Mouse (Mus musculus): ENCODE data around the gene Klhl29. TPM values are rescaled to one million over a fixed set of nuclear protein-coding genes. Genes with fewer than 3 reads are reported as not detected.

Klhl29 gene
- polyA plus RNA-seq, 1 experiment from 2014 or later, result 2.9 TPM

- no peaks in the 10 kb centered on the region for H3K36me3 ChIP-seq (ENCODE audit: control insufficient read depth, insufficient read depth, low read length)
- H3K27me3 ChIP-seq (ENCODE audit: control insufficient read depth, insufficient read depth, low read length), result no peaks in the 10 kb centered on the region
- no peak for DNase-seq (ENCODE audit: low spot score)
- no peaks in the 10 kb centered on the region for H3K9me3 ChIP-seq (ENCODE audit: control insufficient read depth, low read length)
- 74% methylated on average over 5 of the region's 5 CpGs for WGBS
- H3K4me2 ChIP-seq (ENCODE audit: low read depth, severe bottlenecking), result no peak overlapping the region
- ATAC-seq (ENCODE audit: insufficient number of reproducible peaks, low FRiP score, low TSS enrichment, low read depth), result no peak
- no peak overlapping the region for H3K9ac ChIP-seq (ENCODE audit: low read length)
- H3K4me1 ChIP-seq (ENCODE audit: control insufficient read depth, insufficient read depth, low read length), result no peaks in the 10 kb centered on the region
- no peak overlapping the region for H3K4me3 ChIP-seq (ENCODE audit: low read depth, low read length)
- no peak overlapping the region for H3K27ac ChIP-seq (replicated peaks; ENCODE audit: low read depth, low read length)
These were observed 21.9 kb upstream of the Klhl29 start for GRCm38 (mm10) chr12:5397423-5397822.

DNA sequence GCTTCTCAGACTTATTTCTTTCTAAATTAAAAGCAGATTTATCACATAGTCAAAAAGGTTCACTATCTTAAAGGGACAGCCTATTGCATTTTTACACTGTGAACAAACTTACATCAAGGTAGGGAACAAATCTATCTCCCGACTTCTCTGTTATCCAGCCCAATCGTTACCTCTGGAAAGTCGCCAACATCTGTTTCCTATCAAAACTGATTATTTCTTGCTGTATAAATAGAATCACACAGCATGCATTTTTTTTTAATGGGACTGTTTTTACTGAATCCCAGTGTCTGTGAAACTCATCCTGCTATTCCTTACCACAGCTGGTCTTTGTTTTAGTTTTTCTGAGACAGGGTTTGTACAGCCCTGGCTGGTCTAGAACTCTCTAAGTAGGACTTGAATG is 19.7 kb upstream of the Klhl29 start:
- no peak overlapping the region for H3K4me2 ChIP-seq (ENCODE audit: low read depth, severe bottlenecking)
- H3K27me3 ChIP-seq (ENCODE audit: control insufficient read depth, insufficient read depth, low read length), result no peaks in the 10 kb centered on the region
- H3K36me3 ChIP-seq (ENCODE audit: control insufficient read depth, insufficient read depth, low read length), result no peaks in the 10 kb centered on the region
- ATAC-seq (ENCODE audit: insufficient number of reproducible peaks, low FRiP score, low TSS enrichment, low read depth) (no peak), DNase-seq (ENCODE audit: low spot score) (no peak)
- H3K4me1 ChIP-seq (ENCODE audit: control insufficient read depth, insufficient read depth, low read length), result no peaks in the 10 kb centered on the region
- H3K9me3 ChIP-seq (ENCODE audit: control insufficient read depth, low read length), result no peaks in the 10 kb centered on the region
- no peak overlapping the region for H3K27ac ChIP-seq (replicated peaks; ENCODE audit: low read depth, low read length)
- WGBS, result 32% methylated on average over 3 of the region's 3 CpGs
- H3K9ac ChIP-seq (ENCODE audit: low read length), result no peak overlapping the region
- H3K4me3 ChIP-seq (ENCODE audit: low read depth, low read length), result no peak overlapping the region

GRCm38 (mm10) chr12:5387112-5387511 is 11.6 kb upstream of the Klhl29 start:
- Histone ChIP-seq H3K9me3 (ENCODE audit: control insufficient read depth, low read length) (no peaks in the 10 kb centered on the region), H3K36me3 (ENCODE audit: control insufficient read depth, insufficient read depth, low read length) (no peaks in the 10 kb centered on the region), H3K4me1 (ENCODE audit: control insufficient read depth, insufficient read depth, low read length) (no peaks in the 10 kb centered on the region), H3K9ac (ENCODE audit: low read length) (no peak overlapping the region), H3K27me3 (ENCODE audit: control insufficient read depth, insufficient read depth, low read length) (no peaks in the 10 kb centered on the region), H3K4me3 (ENCODE audit: low read depth, low read length) (no peak overlapping the region), H3K4me2 (ENCODE audit: low read depth, severe bottlenecking) (no peak overlapping the region), H3K27ac (replicated peaks; ENCODE audit: low read depth, low read length) (no peak overlapping the region)
- WGBS, result 84% methylated on average over 1 of the region's 1 CpGs
- DNase-seq (ENCODE audit: low spot score), result no peak
- no peak for ATAC-seq (ENCODE audit: insufficient number of reproducible peaks, low FRiP score, low TSS enrichment, low read depth)

- no peak overlapping the region for H3K4me2 ChIP-seq (ENCODE audit: low read depth, severe bottlenecking)
- no peaks in the 10 kb centered on the region for H3K4me1 ChIP-seq (ENCODE audit: control insufficient read depth, insufficient read depth, low read length)
- H3K9me3 ChIP-seq (ENCODE audit: control insufficient read depth, low read length), result no peaks in the 10 kb centered on the region
- H3K36me3 ChIP-seq (ENCODE audit: control insufficient read depth, insufficient read depth, low read length), result no peaks in the 10 kb centered on the region
- no peak for DNase-seq (ENCODE audit: low spot score)
- H3K27ac ChIP-seq (replicated peaks; ENCODE audit: low read depth, low read length), result no peak overlapping the region
- H3K4me3 ChIP-seq (ENCODE audit: low read depth, low read length), result no peak overlapping the region
- no peak overlapping the region for H3K9ac ChIP-seq (ENCODE audit: low read length)
- ATAC-seq (ENCODE audit: insufficient number of reproducible peaks, low FRiP score, low TSS enrichment, low read depth), result no peak
- no peaks in the 10 kb centered on the region for H3K27me3 ChIP-seq (ENCODE audit: control insufficient read depth, insufficient read depth, low read length)
These were observed 11.2 kb upstream of the Klhl29 start for GRCm38 (mm10) chr12:5386688-5387087.

- no peaks in the 10 kb centered on the region for H3K36me3 ChIP-seq (ENCODE audit: control insufficient read depth, insufficient read depth, low read length)
- ATAC-seq (ENCODE audit: insufficient number of reproducible peaks, low FRiP score, low TSS enrichment, low read depth), result no peak
- no peak overlapping the region for H3K9ac ChIP-seq (ENCODE audit: low read length)
- no peak overlapping the region for H3K27ac ChIP-seq (replicated peaks; ENCODE audit: low read depth, low read length)
- H3K4me1 ChIP-seq (ENCODE audit: control insufficient read depth, insufficient read depth, low read length), result no peaks in the 10 kb centered on the region
- DNase-seq (ENCODE audit: low spot score), result no peak
- no peak overlapping the region for H3K4me3 ChIP-seq (ENCODE audit: low read depth, low read length)
- H3K4me2 ChIP-seq (ENCODE audit: low read depth, severe bottlenecking), result no peak overlapping the region
- peaks cover 4% of the 10 kb centered on the region; the same call in 1 of the 2 replicates for H3K27me3 ChIP-seq (ENCODE audit: control insufficient read depth, insufficient read depth, low read length)
- H3K9me3 ChIP-seq (ENCODE audit: control insufficient read depth, low read length), result no peaks in the 10 kb centered on the region
These were observed 6.2 kb upstream of the Klhl29 start for GRCm38 (mm10) chr12:5381694-5382093.

DNA sequence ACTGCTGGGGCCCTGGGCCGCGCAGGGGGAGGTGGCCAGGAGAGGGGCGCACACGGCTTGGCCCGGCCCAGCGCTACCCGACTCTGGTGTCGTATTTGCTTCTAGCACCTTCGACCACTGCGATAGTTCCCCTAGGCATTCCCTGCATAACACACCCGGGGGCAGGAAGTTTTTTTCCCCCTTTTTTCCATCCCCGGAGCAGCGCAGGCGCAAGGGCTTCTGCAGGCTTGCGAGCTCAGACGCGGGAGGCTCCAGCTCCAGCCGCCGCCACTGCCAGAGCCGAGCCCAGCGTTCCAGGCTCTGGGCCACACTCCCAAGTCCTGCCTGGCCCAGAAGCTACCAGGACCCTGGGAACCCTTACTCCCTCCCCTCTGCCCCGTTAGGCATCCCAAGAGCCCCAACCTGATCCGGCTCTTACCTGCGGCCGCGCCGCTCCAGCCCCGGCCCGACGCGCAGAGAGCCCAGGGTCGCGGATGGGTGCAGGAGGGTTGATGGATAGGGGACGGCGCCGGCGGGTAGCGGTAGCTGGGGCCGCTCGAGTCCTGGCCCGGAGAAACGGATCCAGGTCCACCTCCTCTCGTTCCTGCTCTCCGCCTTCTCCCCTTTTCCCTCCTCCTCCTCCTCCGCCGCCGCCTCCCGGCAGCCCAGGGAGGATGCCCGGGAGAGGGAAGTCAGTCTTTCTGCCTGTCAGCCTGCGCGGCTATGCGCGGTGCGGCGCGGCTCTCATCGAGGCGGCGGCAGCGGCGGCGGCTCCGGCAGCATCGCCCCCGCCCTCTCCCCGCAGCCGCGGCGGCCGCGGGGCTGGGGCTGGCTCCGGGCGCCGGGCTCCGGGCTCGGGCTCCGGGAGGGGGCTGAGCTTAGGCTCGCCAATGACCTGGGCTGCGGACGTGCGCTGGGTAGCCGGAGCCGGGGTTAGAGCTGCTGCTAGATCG is 532 bp downstream of the Klhl29 start:
- peak overlapping the region; percentile 74 for H3K4me3 ChIP-seq (ENCODE audit: low read depth, low read length)
- peak overlapping the region; percentile 78 for H3K9ac ChIP-seq (ENCODE audit: low read length)
- peaks cover 4% of the 10 kb centered on the region; the same call in 1 of the 2 replicates for H3K27me3 ChIP-seq (ENCODE audit: control insufficient read depth, insufficient read depth, low read length)
- no peaks in the 10 kb centered on the region for H3K36me3 ChIP-seq (ENCODE audit: control insufficient read depth, insufficient read depth, low read length)
- DNase-seq (ENCODE audit: low spot score) (peak; percentile 71), ATAC-seq (ENCODE audit: insufficient number of reproducible peaks, low FRiP score, low TSS enrichment, low read depth) (peak; percentile 31)
- peak overlapping the region; percentile 62 for H3K27ac ChIP-seq (replicated peaks; ENCODE audit: low read depth, low read length)
- no peaks in the 10 kb centered on the region for H3K9me3 ChIP-seq (ENCODE audit: control insufficient read depth, low read length)
- 0 out of 2 replicates have a peak, but pooled peaks cover 4% of the 10 kb centered on the region for H3K4me1 ChIP-seq (ENCODE audit: control insufficient read depth, insufficient read depth, low read length)
- WGBS, result under 1% methylated on average over 44 of the region's 84 CpGs
- H3K4me2 ChIP-seq (ENCODE audit: low read depth, severe bottlenecking), result peak overlapping the region; percentile 98

DNA sequence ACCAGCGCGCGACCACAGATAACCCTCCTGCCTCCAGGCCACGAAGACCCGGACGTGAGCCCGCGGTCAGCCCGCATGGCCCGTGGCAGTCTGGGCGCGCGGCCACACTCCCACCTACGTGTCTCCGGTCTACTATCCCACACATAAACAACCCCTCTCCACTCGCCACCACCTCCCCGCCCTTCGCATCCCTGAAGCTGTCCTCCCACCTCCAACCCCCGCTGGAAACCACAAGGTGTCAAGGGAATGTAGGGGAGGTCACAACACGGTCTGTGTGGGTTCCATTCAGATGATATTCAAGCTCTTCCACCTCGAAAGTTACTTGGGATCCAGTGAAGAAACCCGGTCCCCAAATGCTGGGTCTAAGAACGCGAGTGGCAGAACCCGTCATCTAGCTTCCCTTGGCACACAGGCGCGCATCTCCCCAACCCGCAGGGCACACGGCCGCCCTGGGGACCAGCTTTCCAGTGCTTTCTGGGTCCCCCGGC is 1.2 kb downstream of the Klhl29 start:
- ATAC-seq (ENCODE audit: insufficient number of reproducible peaks, low FRiP score, low TSS enrichment, low read depth) (peak; percentile 14), DNase-seq (ENCODE audit: low spot score) (peak; percentile 53)
- Histone ChIP-seq H3K36me3 (ENCODE audit: control insufficient read depth, insufficient read depth, low read length) (no peaks in the 10 kb centered on the region), H3K9me3 (ENCODE audit: control insufficient read depth, low read length) (no peaks in the 10 kb centered on the region), H3K4me2 (ENCODE audit: low read depth, severe bottlenecking) (peak overlapping the region; percentile 98), H3K4me1 (ENCODE audit: control insufficient read depth, insufficient read depth, low read length) (0 out of 2 replicates have a peak, but pooled peaks cover 4% of the 10 kb centered on the region), H3K27me3 (ENCODE audit: control insufficient read depth, insufficient read depth, low read length) (peaks cover 4% of the 10 kb centered on the region; the same call in 1 of the 2 replicates), H3K9ac (ENCODE audit: low read length) (peak overlapping the region; percentile 78), H3K27ac (replicated peaks; ENCODE audit: low read depth, low read length) (no peak overlapping the region), H3K4me3 (ENCODE audit: low read depth, low read length) (peak overlapping the region; percentile 74)
- under 1% methylated on average over 31 of the region's 31 CpGs for WGBS

DNA sequence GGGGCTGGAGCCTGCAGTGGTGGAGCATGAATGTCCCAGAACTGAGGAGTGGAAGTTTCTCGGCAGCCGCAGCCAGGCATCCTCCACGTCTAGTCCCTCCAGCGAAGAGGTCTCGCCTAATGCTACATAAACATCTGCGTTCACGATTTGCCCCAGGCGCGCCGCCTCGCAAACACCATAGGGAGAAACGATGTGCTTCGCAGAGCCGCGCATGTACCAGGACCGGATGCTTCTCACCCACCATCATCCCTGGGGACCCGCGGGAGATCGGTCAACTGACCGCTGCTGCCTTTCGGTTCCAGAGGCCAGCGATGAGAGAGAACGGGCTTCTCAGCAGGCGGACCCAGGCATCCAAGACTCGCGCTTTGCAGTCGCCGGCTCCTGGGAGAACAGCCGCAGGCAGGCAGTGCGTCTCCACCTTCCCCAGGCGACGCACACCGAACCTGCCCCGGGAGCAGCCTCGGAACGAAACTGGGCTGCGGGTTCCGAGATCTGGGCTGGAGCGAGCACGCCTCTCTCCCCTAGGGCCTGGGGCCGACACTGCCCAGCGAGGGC is 1.8 kb downstream of the Klhl29 start:
- under 1% methylated on average over 42 of the region's 42 CpGs for WGBS
- peak overlapping the region; percentile 74 for H3K4me3 ChIP-seq (ENCODE audit: low read depth, low read length)
- peak overlapping the region; percentile 98 for H3K4me2 ChIP-seq (ENCODE audit: low read depth, severe bottlenecking)
- ATAC-seq (ENCODE audit: insufficient number of reproducible peaks, low FRiP score, low TSS enrichment, low read depth) (no peak; the same call in 1 of the 2 replicates), DNase-seq (ENCODE audit: low spot score) (peak; percentile 66)
- H3K9me3 ChIP-seq (ENCODE audit: control insufficient read depth, low read length), result no peaks in the 10 kb centered on the region
- H3K9ac ChIP-seq (ENCODE audit: low read length), result peak overlapping the region; percentile 53
- no peak overlapping the region for H3K27ac ChIP-seq (replicated peaks; ENCODE audit: low read depth, low read length)
- no peaks in the 10 kb centered on the region for H3K36me3 ChIP-seq (ENCODE audit: control insufficient read depth, insufficient read depth, low read length)
- 0 out of 2 replicates have a peak, but pooled peaks cover 4% of the 10 kb centered on the region for H3K4me1 ChIP-seq (ENCODE audit: control insufficient read depth, insufficient read depth, low read length)
- H3K27me3 ChIP-seq (ENCODE audit: control insufficient read depth, insufficient read depth, low read length), result peaks cover 4% of the 10 kb centered on the region; the same call in 1 of the 2 replicates

Data from limb, embryonic 11.5 days (tissue).